Mouse (Mus musculus): ENCODE results near the gene Sync.

Sync gene

DNA sequence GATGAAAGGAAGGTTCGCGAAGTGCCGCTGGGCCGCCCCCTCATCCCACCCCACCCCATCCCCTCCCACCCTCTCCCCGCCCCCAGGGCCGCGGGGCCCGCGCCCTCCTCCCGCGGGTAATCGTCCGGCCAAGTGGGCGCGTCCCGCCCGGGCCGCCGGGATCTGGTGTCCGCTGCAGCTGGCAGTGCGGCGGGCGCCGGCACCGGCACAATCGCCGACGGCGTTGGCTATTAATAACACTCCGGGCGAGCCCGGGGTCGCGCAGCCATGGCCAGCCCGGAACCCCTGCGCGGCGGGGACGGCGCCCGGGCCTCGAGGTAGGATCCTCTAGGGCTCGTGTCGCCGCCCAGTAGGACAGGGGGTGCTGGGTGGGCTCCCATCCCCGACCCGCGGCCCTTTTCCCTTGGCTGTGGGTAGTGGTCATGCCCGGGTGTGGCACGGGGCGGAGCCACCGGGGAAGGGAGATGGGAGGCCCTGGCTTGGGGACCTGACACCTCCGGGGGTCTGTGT is at the start of gene Sync:
Gene Sync (plus strand): TSS at position 146 of the 510 bp plus-strand sequence.
- DNase-seq, result no peak

GRCm38 (mm10) chr4:129237843-129238441 is 49.5 kb upstream of the Sync start:
- DNase-seq, result no peak

GRCm38 (mm10) chr4:129238579-129239016 is 48.8 kb upstream of the Sync start:
- no peak for DNase-seq

DNA sequence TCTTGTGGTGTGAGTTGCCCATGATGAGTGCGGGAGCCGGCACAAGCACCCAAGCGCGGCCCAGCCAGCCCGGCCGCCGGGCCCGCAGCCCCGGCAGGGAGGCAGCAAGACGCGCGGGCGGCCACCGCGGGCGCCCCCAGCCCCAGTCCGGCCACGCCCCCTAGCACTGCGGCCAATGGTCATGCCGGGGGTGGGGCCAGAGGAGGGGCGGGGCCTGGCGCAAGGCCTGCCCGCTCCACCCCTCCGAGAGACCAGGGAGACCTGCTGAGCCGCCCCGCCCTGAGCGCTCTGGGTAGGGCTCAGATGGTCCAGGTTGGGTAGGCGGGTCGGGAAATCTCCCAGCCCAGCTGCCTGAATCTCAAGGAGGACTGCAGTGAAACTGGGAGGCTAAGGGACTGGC is 48.3 kb upstream of the Sync start:
- peak; percentile 54 for DNase-seq

- DNase-seq, result no peak
Observed at GRCm38 (mm10) chr4:129241898-129242297, 45.5 kb upstream of the Sync start.

GRCm38 (mm10) chr4:129242327-129242726 is 45.1 kb upstream of the Sync start:
- DNase-seq, result no peak

DNA sequence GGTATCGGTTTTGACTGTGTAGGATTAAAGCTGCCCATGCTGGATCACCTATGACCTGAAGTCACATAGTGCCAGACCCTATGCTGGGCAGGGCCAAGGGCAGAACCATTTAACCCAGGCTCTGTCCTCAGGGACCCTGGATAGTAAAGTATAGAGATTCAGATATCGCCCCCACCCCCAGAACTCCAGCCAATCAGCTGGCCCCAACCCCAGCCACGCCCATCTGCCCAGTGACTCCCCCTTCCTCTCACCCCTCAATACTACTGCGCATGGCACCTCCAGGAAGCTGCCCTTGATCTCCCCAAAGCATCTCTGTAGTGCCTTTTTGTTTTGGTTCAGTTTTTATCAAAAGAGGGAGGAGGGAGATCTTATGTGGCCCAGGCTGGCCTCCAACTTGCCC is 44.7 kb upstream of the Sync start:
- DNase-seq, result no peak

- DNase-seq, result peak; percentile 54
Observed at GRCm38 (mm10) chr4:129244802-129245201, 42.6 kb upstream of the Sync start.

- no peak for DNase-seq
Observed at GRCm38 (mm10) chr4:129246360-129247301, 40.8 kb upstream of the Sync start.

DNA sequence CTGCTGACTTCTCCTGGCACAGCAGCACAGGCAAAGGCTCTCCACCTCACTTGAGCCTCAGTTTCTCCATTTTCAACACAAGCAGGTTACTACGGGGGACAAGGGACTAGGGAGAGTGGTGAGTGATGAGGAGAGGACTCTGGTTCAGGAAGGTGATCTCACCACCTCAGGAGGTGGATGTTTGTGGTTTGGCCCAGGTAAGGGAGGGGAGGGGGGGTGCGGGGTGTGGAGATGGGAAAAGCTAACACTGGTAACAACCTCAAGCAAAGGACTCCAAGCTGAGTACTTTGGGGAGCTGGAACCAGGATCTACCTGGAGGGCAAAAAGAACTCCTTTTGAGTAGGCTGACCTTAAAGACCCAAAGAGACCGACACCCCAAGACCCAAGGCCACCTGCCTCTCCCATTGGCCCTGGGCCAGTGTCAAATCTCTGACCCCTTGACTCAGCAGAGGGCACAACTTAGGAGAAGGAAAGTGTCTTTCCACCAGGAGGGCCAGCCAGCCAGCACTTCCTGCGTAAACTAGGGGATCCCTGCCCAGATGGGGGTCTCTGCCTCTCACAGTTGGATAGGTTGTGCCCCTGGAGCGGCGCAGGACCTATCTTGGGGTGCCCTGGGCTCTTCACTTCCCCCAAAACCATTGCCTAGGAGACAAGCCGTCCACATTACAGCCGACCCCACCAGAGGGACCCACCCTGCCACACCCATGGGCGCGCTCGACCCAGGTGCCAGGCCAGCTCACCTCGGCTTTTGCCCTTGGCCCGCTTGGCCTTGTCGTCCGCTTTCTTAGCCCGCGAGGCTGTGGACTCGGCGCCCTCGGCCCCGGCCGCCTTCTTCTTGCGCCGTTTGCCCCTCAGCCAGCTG is 39.8 kb upstream of the Sync start:
- no peak for DNase-seq

- no peak for DNase-seq
Observed at GRCm38 (mm10) chr4:129248243-129248767, 39.1 kb upstream of the Sync start.

DNA sequence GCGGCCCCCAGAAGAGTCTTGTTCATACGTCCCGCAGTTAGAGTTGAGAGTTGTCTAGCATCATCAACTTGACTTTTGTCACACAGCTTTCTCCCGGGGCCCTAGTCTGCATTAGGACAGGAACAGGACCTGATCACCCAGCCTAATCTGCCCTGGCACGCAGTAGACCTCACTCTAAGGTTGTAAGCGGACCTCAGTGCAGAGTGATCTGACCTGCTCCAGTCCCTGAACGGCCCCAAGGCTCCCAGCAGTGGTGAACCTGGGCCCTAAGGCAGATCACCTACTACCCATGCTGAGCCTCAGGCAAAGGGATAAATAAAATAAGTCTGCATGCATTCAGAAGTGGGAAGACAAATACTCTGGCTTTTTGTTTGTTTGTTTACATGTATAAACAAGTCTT is 38.1 kb upstream of the Sync start:
- DNase-seq, result no peak

DNA sequence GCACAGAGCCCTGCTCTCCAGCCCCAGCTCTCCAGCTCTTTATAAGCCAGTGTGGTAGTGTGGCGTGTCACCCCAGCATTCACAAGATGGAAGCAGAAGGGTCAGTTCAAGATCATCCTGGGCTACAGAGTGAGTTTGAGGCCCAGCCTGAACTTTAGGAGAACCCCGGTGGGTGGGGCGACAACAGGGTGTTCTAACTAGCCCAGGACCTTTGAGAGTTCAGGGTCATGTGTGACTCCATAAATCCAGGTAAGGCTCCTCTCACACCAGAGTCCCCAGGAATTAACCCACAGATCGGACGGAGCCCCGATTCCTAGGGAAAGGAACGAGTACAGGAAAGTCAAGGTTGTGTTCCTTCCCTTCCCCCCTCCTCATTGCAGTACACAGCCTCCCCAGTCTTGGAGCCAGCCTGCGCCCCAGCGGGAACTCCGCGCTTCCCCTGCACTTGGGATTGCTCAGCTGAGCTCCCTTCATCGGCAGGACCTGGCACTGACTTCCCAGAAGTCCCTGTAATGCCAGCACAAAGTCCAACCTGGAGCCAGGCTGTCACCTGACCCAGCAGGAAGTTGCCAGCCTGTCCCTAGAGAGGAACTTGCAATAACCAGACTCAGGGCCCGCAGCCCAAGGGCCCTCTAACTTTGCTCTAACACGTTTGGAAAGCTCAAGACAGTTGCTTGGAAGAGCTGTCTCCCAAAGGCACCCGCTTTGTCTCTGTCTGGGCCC is 36.5 kb upstream of the Sync start:
- peak; percentile 45 for DNase-seq

- DNase-seq, result no peak
Observed at GRCm38 (mm10) chr4:129251482-129252125, 35.8 kb upstream of the Sync start.

- no peak for DNase-seq
Observed at GRCm38 (mm10) chr4:129252492-129252891, 34.9 kb upstream of the Sync start.

GRCm38 (mm10) chr4:129254571-129254970 is 32.8 kb upstream of the Sync start:
- no peak for DNase-seq

- peak; percentile 66 for DNase-seq
Observed at GRCm38 (mm10) chr4:129256450-129257380, 30.7 kb upstream of the Sync start.

DNA sequence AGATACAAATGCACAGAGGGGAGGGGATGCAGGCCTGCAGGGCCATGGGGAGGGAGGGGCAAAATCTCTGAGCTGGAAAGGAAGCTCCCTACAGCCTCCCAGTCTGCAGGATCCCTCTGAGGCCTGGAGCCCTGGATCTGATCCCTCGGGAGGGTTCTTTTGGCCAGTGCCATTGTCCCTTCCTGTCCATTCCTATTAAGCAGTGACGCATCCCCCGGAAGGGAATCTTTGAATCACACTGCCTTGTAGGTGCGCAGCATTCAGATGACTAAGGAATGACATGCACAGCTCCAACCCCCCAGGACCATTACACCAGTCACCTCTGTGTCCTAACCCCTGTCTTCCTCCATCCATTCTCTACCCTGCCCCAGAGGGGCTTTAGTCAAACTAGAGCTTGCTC is 28.3 kb upstream of the Sync start:
- DNase-seq, result no peak

DNA sequence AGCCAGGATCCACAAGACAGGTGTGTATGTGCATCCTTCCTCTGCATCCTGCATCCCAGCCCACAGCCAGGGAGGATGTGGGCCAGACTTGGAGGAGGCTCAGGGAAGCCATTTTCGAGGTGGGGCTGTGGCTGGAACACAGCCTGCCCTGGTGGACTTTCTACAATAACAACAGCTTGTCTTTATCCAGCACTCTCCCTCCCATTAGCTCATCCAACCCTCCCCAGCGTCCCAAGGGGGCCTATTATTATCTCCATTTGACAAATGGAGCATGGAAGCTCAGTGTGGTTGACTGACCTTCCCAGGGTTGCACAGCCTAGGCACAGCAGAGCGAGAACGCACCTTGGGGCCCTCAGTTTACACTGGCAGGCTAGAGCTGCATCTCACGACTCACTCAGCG is 26.7 kb upstream of the Sync start:
- no peak for DNase-seq

GRCm38 (mm10) chr4:129261196-129261595 is 26.2 kb upstream of the Sync start, which contains the start of gene C77080:
Gene C77080 (minus strand): TSS chr4:129261404.
- DNase-seq, result no peak
